Mouse (Mus musculus): Measurements from ENCODE around the gene Myh4. TPM values are rescaled to one million over a fixed set of nuclear protein-coding genes. Genes with fewer than 3 reads are reported as not detected.

Myh4 gene
- total RNA-seq (2021), result under 1 TPM; 0.51 to 0.53 TPM
- long read RNA-seq, experiment 1, result 0 reads
- long read RNA-seq, experiment 2, result 0 reads

DNA sequence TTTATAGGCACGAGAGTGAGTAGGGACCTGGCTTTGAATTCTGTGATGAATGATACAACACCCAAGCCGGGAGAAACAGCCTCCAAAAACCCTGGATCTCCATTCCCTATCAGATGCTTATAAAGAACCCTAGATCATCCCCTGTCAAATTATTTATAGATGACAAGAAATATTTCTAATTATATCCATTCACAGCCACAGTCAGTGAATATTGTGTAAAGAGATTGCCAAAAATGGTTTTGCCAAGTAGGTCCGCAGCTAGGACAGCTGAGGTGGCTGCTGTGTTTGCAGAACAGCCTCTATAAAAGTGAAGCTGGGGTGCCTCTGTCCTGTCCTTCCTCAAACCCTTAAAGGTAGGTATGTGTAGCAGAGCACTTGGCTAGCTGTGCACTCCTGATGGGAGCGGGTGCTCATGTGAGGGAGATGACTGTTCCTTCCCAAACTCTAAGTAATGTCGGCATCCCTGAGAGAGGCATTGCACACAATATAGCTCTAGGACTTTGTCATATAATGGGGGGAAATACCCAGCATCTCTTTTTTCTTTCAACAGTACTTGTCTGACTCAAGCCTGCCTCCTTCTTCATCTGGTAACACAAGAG is at the start of gene Myh4:
Gene Myh4, plus strand, starts transcription at position 549 of the 599 bp plus-strand sequence.
- intact Hi-C loops (cut with DNase I), result no loop called here

DNA sequence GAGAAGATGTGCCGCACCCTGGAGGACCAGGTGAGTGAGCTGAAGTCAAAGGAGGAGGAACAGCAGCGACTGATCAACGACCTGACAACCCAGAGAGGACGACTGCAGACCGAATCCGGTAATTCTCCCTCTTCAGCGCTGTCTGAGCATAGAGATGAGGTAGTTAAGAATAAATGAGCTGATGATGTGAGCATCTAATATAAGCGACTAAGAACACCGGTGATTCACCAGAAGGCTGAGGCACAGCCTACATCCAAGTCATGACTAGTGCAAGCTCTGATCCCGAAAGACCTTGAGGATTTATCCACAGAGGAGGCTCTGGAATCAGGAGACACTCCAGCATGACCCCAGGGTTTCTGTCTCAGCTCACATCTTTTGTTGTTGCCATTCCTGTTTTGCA is 47.5 kb upstream of the Myh4 start:
- DNase-seq (ENCODE audit: low spot score in 2 of 2), result peak in 1 of 2 experiments; percentile 14
- intact Hi-C loops (cut with DNase I), result no loop called here

More for the DNA sequence above, at the start of gene Myh4:
- no peak for DNase-seq (ENCODE audit: low spot score in 2 of 2)

DNA sequence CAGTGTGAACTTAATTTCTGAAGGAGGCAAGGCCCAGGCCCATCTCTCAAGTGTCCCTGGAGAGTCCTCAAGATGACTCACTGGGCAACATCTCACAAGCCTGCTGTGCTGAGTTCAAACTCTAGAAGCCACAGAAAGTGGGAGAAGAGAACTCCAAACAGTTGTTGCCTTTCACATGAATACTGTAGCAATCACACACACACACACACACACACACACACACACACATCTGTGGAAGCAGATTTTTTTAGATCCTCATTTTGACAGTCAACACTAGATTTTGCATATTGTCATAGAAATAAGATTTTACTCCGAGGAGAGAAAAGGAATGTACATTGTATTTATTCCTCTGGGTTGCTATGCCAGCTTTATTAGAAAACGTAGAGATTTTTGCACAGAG is 47.0 kb upstream of the Myh4 start:
- intact Hi-C loops (cut with DNase I), result no loop called here
- peak; percentile 44 to 77 for DNase-seq (ENCODE audit: low spot score in 2 of 2)

GRCm38 (mm10) chr11:67191496-67191895 is 46.3 kb upstream of the Myh4 start:
- intact Hi-C loops (cut with DNase I), result no loop called here

GRCm38 (mm10) chr11:67199321-67199720 is 38.5 kb upstream of the Myh4 start:
- intact Hi-C loops (cut with DNase I), result no loop called here

More at GRCm38 (mm10) chr11:67191496-67191895, 46.3 kb upstream of the Myh4 start:
- no peak for DNase-seq (ENCODE audit: low spot score in 2 of 2)

GRCm38 (mm10) chr11:67199752-67200151 is 38.1 kb upstream of the Myh4 start, which contains the start of gene Myh1:
Myh1 (plus strand) TSS chr11:67200052.
- intact Hi-C loops (cut with DNase I), result no loop called here
- DNase-seq (ENCODE audit: low spot score in 2 of 2), result no peak

More at GRCm38 (mm10) chr11:67199321-67199720, 38.5 kb upstream of the Myh4 start:
- DNase-seq (ENCODE audit: low spot score in 2 of 2), result no peak

GRCm38 (mm10) chr11:67204766-67205165 is 33.1 kb upstream of the Myh4 start:
- intact Hi-C loops (cut with DNase I), result no loop called here

DNA sequence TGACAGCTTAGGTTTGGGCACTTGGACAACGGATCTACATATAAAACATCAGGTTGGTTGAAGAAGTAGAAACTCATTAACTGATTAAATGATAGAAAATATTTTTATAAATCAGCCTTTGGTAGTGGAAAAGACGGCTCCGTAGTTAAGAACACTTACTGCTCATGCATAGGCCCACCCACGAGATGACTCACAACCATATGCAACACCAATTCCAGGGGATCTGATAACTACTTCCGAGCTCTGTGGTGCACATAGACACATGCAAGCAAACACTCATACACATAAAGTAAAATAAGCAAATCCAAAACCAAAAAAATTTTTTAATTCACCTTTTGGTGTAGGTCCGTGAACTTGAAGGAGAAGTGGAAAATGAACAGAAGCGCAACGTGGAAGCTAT is 16.0 kb upstream of the Myh4 start:
- DNase-seq (ENCODE audit: low spot score in 2 of 2), result no peak
- intact Hi-C loops (cut with DNase I), result no loop called here

More at GRCm38 (mm10) chr11:67204766-67205165, 33.1 kb upstream of the Myh4 start:
- DNase-seq (ENCODE audit: low spot score in 2 of 2), result peak; percentile 11 to 28

DNA sequence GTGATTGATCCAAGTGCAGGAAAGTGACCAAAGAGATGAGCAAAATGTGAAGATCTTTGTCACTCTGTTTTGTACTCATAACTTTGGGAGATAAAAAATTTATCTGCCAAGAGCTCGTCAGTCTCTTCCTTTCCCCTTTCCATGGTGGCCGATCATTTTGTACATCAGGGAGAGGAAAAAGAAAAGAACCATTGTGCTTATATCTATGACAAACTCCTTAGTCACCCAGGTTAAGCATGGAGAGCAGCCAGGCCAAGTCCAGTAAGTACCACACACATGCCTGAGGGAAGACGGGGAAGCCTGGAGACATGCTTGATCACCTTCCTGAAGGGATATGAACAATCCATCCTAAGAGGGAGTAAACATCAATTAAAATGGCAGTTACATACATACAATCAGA is 13.4 kb upstream of the Myh4 start:
- DNase-seq (ENCODE audit: low spot score in 2 of 2), result no peak
- intact Hi-C loops (cut with DNase I), result no loop called here

GRCm38 (mm10) chr11:67228731-67229130 is 9.1 kb upstream of the Myh4 start:
- DNase-seq (ENCODE audit: low spot score in 2 of 2), result peak in 1 of 2 experiments; percentile 13
- intact Hi-C loops (cut with DNase I), result no loop called here

GRCm38 (mm10) chr11:67229166-67229565 is 8.7 kb upstream of the Myh4 start:
- peak; percentile 23 to 66 for DNase-seq (ENCODE audit: low spot score in 2 of 2)
- intact Hi-C loops (cut with DNase I), result no loop called here

DNA sequence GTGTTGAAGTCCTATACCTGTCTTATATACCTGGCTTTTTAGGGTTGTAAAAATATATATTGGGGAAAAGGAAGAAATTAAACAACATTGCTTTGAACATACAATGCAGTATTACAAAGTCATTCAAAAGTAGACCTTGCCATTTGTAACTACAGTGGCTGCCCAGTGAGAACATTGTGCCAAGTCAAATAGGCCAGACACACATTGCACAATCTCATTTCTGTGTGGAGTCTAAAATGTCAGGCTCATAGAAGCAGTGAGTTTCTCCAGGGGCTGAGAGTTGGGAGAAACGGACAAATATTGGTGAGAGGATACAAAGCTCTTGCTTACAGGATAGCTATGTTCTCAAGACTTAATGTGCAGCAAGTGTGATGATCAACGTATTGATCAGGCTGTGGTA is 7.9 kb upstream of the Myh4 start:
- intact Hi-C loops (cut with DNase I), result no loop called here
- DNase-seq (ENCODE audit: low spot score in 2 of 2), result no peak

GRCm38 (mm10) chr11:67235639-67236358 is 2.0 kb upstream of the Myh4 start:
- DNase-seq (ENCODE audit: low spot score in 2 of 2), result peak; percentile 72 to 80
- intact Hi-C loops (cut with DNase I), result loop anchor here (2.0 kb wide), 1 partner anchor 123 kb away; no protein-coding TSS in a partner anchor

DNA sequence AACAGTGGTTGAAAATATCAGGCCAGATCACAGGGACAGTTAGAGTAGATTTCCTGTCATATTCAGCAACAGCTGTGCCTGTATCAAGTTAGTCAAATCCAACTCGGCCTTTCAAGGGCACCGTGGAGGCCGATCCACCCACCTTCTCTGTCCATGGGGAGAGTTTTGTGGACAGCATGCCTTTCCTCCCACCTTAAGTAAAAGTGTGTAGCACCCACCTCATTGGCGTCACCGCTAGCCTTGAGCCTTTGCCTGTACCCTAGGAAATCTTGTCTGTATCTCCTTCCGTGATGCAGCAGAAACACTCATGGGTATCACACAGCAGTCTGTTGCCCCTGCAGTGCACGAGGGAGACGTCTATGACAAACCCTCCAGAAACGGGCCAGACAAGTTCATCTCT is 1.0 kb upstream of the Myh4 start:
- no peak for DNase-seq (ENCODE audit: low spot score in 2 of 2)
- intact Hi-C loops (cut with DNase I), result no loop called here

DNA sequence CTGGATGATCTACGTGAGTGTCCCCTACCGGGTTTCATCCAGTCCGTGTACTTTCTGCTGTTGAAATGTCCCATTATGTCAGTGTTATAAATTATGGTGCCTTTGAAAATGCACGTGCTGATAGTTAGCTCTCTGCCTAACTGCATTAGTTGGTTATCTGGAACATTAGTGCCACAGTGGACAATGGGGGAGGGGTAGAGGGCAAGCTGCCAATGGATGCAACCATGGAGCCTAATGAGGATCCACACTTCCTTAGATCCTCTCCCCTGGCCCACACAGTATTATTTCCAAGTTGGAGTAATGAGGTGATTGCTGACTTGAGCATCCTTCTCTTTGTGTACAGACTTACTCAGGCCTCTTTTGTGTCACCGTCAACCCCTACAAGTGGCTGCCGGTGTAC is 3.2 kb downstream of the Myh4 start:
- DNase-seq (ENCODE audit: low spot score in 2 of 2), result no peak

GRCm38 (mm10) chr11:67253691-67254090 is 15.9 kb downstream of the Myh4 start:
- intact Hi-C loops (cut with DNase I), result no loop called here
- peak; percentile 24 to 37 for DNase-seq (ENCODE audit: low spot score in 2 of 2)

More for the DNA sequence above, 3.2 kb downstream of the Myh4 start:
- intact Hi-C loops (cut with DNase I), result no loop called here

GRCm38 (mm10) chr11:67257048-67257447 is 19.2 kb downstream of the Myh4 start:
- DNase-seq (ENCODE audit: low spot score in 2 of 2), result no peak
- intact Hi-C loops (cut with DNase I), result no loop called here

DNA sequence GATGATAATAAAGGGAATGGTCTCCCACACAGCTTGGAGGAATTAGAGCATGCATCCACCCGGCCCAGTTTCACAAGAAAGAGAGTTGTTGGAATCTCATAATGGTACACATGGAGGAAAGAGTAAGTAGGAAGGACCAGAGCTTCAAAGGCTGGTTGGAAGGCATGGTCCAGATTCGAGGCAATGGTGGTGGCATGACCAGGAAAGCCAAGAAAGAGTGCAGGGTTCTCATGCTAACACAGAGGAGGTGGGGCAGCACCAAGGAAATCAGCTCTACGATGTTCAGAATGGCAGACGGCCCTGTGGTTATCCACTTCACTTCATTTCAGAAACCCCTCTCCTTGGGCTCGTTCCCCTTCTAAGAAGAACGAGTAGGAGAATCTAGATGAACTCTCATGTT is 23.1 kb downstream of the Myh4 start:
- intact Hi-C loops (cut with DNase I), result no loop called here
- DNase-seq (ENCODE audit: low spot score in 2 of 2), result no peak

GRCm38 (mm10) chr11:67276601-67277174 is 38.9 kb downstream of the Myh4 start, which contains the start of gene Myh8:
Myh8 (plus strand) TSS chr11:67277124.
- intact Hi-C loops (cut with DNase I), result no loop called here
- no peak for DNase-seq (ENCODE audit: low spot score in 2 of 2)

- DNase-seq (ENCODE audit: low spot score in 2 of 2), result peak in 1 of 2 experiments; percentile 9
- intact Hi-C loops (cut with DNase I), result no loop called here
Measured at GRCm38 (mm10) chr11:67293440-67293839, 55.6 kb downstream of the Myh4 start.

Measured in left cerebral cortex, postnatal 14 days (tissue).